Mouse (Mus musculus) testis, adult 2 months (tissue): ENCODE results near the gene Omg. TPM values are rescaled to one million over a fixed set of nuclear protein-coding genes. Genes with fewer than 3 reads are reported as not detected.

Source experiments
- H3K27ac ChIP-seq: fragments of 200-500 bp; 2 replicates; pipeline ENCODE4 v1.5.1; 2012; ENCODE audit warnings: low read depth, low read length; ENCODE audit not compliant: control insufficient read depth, insufficient read depth
- H3K27me3 ChIP-seq: fragments of 200-500 bp; 2 replicates; pipeline ENCODE4 v1.6.1; 2012; ENCODE audit warnings: mild to moderate bottlenecking, low read length, moderate library complexity; ENCODE audit not compliant: control insufficient read depth, insufficient read depth
- H3K36me3 ChIP-seq: fragments of 200-500 bp; 2 replicates; pipeline ENCODE4 v1.6.1; 2012; ENCODE audit warnings: mild to moderate bottlenecking, low read length; ENCODE audit not compliant: control insufficient read depth, insufficient read depth
- H3K4me1 ChIP-seq: fragments of 200-500 bp; 2 replicates; pipeline ENCODE4 v1.6.1; 2012; ENCODE audit warnings: low read length; ENCODE audit not compliant: control insufficient read depth, insufficient read depth
- H3K4me3 ChIP-seq: fragments of 200-500 bp; 2 replicates; pipeline ENCODE4 v1.5.1; 2012; ENCODE audit warnings: low read depth, mild to moderate bottlenecking, low read length, moderate library complexity, mixed read lengths; ENCODE audit not compliant: control insufficient read depth
- CTCF ChIP-seq: fragments of 200-500 bp; IDR thresholded peaks from 2 replicates; pipeline ENCODE4 v1.5.1; 2012; ENCODE audit warnings: low read depth, mild to moderate bottlenecking, inconsistent platforms, low read length, moderate library complexity; ENCODE audit not compliant: control insufficient read depth, insufficient read depth, insufficient replicate concordance
- POLR2A ChIP-seq: fragments of 200-500 bp; IDR thresholded peaks from 2 replicates; pipeline ENCODE4 v1.6.1; 2012; ENCODE audit warnings: low read depth, mild to moderate bottlenecking, inconsistent platforms, low read length, moderate library complexity; ENCODE audit not compliant: control insufficient read depth
- polyA plus RNA-seq: library from polyadenylated mRNA; depleted of rRNA; stranded (reverse); fragments of >200 nt; gene quantifications from 2 replicates; pipeline ENCODE4 v1.2.3, GENCODE M21; 2012; rRNA removed

Omg gene
- not detected in 2 replicates for polyA plus RNA-seq

DNA sequence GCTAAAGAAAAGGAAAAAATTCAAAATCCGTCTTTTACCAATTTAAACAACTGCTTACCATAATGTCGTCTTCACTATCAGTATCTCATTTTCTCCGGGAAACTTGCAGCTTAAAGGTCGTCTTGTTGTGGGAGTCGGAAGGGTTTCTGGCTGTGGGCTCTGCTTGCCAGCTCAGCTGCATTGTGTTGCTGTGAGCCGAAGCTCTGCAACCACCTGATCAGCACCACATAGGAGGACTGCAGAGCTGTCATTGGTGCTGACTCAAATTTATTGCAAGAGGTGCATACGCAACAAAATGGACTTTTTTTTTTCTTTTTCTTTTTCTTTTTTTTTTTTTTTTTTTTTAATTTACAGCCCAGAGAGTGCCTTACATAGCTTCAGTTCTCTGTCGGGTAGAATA lies at the start of gene Omg:
Gene Omg (minus strand): TSS at position 240 of the 400 bp plus-strand sequence.
- H3K27me3 ChIP-seq = no peaks in the 10 kb centered on the region
- no peaks in the 10 kb centered on the region for H3K36me3 ChIP-seq

DNA sequence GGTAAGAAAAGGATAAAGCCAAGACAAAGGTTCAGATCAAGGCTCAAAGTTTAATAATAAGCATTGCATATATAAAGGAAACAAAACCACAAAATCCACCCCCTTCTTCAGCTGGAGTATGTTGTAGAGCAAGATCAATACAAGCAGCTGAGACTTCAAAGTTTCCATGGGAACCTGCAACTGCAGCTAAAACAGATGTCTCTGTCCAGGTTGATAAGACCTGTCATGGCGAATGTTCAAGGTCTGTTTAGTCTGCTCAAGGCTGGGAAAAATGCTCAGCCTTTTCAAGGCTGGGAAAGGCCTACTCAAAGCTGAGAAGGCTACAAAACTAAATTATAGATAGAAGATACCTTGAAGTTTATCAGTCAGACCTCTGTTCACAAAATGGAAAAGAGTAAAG lies 48.7 kb upstream of the Omg start:
- Histone ChIP-seq H3K27ac (no peak overlapping the region), H3K4me1 (no peaks in the 10 kb centered on the region), H3K36me3 (peaks cover under 1% of the 10 kb centered on the region), H3K4me3 (no peak overlapping the region), H3K27me3 (no peaks in the 10 kb centered on the region)
- TF ChIP-seq POLR2A (no peak), CTCF (no peak)

More for the DNA sequence above, at the start of gene Omg:
- Histone ChIP-seq H3K4me3 (no peak within 1 kb of the TSS), H3K27ac (no peak within 1 kb of the TSS), H3K4me1 (no peaks in the 10 kb centered on the region)
- no peak for TF ChIP-seq POLR2A
- no peak for TF ChIP-seq CTCF

DNA sequence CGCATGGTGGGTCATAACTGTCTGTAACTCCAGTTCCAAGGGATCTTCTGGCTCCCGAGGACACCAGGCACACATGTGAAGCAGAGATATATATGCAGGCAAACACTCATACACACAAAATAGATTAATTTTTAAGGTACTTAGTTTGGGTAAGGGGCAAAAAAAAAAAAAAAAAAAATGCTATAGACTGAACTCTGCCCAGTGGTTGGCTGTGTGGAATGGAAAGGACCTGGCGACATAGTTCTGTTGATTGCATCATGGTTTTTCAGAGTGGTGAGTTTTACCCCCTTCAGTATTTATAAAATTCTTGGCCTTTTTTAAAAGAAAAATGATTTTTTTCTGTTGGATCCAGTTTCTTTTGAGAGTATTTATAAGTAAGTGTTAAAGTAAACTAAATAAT lies 32.4 kb upstream of the Omg start:
- H3K27me3 ChIP-seq = no peaks in the 10 kb centered on the region
- no peaks in the 10 kb centered on the region; the same call in 1 of the 2 replicates for H3K4me1 ChIP-seq
- no peaks in the 10 kb centered on the region; the same call in 1 of the 2 replicates for H3K36me3 ChIP-seq
- H3K4me3 ChIP-seq = no peak overlapping the region
- no peak for TF ChIP-seq CTCF
- TF ChIP-seq POLR2A = no peak
- H3K27ac ChIP-seq = no peak overlapping the region

DNA sequence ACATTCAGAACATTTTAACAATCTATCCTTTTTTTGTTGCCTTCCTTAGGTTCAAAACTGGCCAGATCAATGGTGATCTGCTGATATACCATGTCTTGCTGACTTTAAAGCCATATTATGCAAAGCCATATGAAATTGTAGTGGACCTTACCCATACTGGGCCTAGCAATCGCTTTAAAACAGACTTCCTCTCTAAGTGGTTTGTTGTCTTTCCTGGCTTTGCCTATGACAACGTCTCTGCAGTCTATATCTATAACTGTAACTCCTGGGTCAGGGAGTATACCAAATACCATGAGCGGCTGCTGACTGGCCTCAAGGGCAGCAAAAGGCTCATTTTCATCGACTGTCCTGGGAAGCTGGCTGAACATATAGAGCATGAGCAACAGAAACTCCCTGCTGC lies 31.7 kb upstream of the Omg start:
- Histone ChIP-seq H3K36me3 (no peaks in the 10 kb centered on the region; the same call in 1 of the 2 replicates), H3K4me3 (no peak overlapping the region), H3K4me1 (no peaks in the 10 kb centered on the region; the same call in 1 of the 2 replicates), H3K27me3 (no peaks in the 10 kb centered on the region), H3K27ac (no peak overlapping the region)
- no peak for TF ChIP-seq POLR2A
- no peak for TF ChIP-seq CTCF

DNA sequence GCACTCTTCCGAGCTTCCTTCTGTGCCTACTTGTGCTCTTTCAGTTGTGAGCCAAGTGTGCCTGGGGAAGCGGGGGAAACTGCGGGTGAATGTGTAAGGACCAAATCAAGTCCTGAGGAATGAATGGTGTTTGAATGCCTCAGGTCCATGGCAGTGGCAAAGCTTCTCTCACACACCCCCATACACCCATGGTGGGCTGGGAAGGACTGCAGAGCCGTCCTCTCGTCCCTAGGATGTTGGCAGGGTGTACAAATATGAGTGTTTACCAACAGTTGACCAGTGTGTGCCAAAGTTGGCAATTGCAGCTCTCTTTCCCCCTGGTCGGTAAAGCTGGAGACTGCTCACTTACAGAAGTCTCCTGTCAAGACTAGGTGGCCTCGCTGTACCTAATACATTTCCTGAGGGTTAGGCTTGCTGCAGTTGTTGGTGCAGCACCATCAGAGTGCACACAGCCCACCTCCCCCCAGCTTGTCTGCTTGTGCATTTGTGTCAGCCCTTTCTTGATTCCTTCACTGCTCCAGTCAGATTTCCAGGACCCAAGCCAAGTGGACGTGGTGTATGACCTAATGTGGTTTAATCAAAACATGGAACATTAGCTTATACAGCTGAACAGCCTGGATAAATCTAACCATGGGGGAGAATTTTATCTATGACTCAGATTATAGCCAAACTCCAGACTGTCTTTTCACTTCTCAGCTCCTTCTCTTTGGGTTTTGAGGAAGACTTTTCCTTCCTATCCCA lies 30.2 kb upstream of the Omg start:
- no peaks in the 10 kb centered on the region; the same call in 1 of the 2 replicates for H3K36me3 ChIP-seq

DNA sequence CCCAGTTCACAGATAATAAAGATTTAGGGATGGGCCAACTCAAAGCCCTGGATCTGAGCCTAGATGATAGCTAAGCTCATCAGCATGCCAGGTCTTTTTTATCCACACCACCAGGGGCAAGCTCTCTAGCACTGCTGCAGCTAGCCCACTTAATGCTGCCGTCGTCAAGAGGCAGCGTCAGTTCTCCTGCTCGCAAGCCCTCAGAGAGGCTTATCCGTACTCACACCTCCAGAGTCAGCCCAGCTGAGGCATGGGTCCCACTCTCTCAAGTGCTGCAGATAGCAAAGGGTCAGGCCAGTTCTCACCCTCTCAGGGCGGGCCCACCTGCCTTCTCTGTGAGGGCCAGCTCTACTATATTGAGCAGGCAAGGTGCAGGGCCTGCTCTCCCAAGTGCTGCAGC lies 29.4 kb upstream of the Omg start:
- H3K4me3 ChIP-seq = no peak overlapping the region
- no peaks in the 10 kb centered on the region; the same call in 1 of the 2 replicates for H3K4me1 ChIP-seq
- H3K36me3 ChIP-seq = no peaks in the 10 kb centered on the region; the same call in 1 of the 2 replicates
- TF ChIP-seq CTCF (no peak), POLR2A (no peak)
- no peaks in the 10 kb centered on the region for H3K27me3 ChIP-seq
- no peak overlapping the region for H3K27ac ChIP-seq

More for the DNA sequence above, 30.2 kb upstream of the Omg start:
- TF ChIP-seq CTCF = no peak
- no peak for TF ChIP-seq POLR2A
- Histone ChIP-seq H3K27me3 (no peaks in the 10 kb centered on the region), H3K4me3 (no peak overlapping the region), H3K4me1 (no peaks in the 10 kb centered on the region; the same call in 1 of the 2 replicates), H3K27ac (no peak overlapping the region)

DNA sequence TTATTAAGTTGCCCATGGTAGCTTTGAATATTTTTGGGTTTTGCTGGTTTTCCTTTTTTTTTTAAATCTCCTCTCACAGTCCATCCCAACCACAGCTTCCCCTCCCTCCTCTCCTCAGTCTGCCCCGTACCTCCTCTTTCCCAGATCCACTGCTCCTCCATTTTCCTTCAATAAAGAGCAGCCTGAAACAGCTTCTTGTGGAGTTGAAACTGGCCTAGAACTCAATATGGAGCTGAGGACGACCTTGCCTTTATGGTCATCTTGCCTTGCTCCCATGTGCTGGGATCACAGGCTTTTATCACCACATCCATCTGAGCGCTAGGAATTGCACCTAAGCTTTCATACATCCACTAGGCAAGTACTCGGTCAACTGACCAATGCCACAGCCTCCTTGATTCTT lies 27.6 kb upstream of the Omg start:
- no peaks in the 10 kb centered on the region for H3K27me3 ChIP-seq
- H3K4me3 ChIP-seq = no peak overlapping the region
- TF ChIP-seq CTCF = no peak
- TF ChIP-seq POLR2A = no peak
- no peaks in the 10 kb centered on the region; the same call in 1 of the 2 replicates for H3K4me1 ChIP-seq
- H3K27ac ChIP-seq = no peak overlapping the region
- no peaks in the 10 kb centered on the region; the same call in 1 of the 2 replicates for H3K36me3 ChIP-seq

DNA sequence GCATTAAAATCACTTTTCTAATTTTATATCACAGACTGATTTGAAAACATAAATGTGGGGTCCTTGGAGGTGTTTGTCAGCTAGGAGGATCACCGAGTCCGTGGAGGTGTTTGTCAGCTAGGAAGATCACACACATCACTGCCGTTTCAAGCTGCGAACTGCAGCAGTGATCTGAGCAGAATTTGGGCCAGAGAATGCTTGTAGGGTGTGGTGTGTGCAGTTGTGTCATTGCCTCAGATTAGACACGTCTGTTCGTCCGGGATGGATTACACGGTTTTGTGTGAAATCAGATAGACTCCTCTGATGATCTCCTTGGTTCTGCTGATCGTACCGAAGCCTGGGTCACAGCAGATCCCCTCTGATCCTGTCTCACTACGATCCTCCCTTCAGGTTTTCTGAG lies 26.9 kb upstream of the Omg start:
- Histone ChIP-seq H3K27me3 (no peaks in the 10 kb centered on the region), H3K4me1 (no peaks in the 10 kb centered on the region; the same call in 1 of the 2 replicates), H3K27ac (no peak overlapping the region), H3K4me3 (no peak overlapping the region), H3K36me3 (no peaks in the 10 kb centered on the region; the same call in 1 of the 2 replicates)
- TF ChIP-seq CTCF (no peak), POLR2A (no peak)
